Mouse (Mus musculus): Measurements from ENCODE around the gene Yif1a. TPM values are rescaled to one million over a fixed set of nuclear protein-coding genes. Genes with fewer than 3 reads are reported as not detected.

The Yif1a gene
- polyA plus RNA-seq, 1 experiment from 2014 or later, result 105 TPM

- Histone ChIP-seq H3K9me3 (ENCODE audit: low read length) (no peaks in the 10 kb centered on the region), H3K27ac (ENCODE audit: low read length) (peak overlapping the region; percentile 57), H3K4me2 (replicated peaks; ENCODE audit: low read depth, low read length) (peak overlapping the region; percentile 70), H3K4me3 (ENCODE audit: low read depth, low read length) (peak overlapping the region; percentile 41), H3K9ac (replicated peaks; ENCODE audit: low read depth) (no peak overlapping the region), H3K36me3 (ENCODE audit: insufficient read depth, low read length) (no peaks in the 10 kb centered on the region), H3K4me1 (ENCODE audit: insufficient read depth, low read depth, low read length) (peaks cover 14% of the 10 kb centered on the region; the same call in 1 of the 2 replicates), H3K27me3 (replicated peaks; ENCODE audit: insufficient read depth, low read length) (0 out of 2 replicates have a peak, but pooled peaks cover 11% of the 10 kb centered on the region)
- 8% methylated on average over 15 of the region's 15 CpGs for WGBS
- DNase-seq (ENCODE audit: low spot score) (peak; percentile 20), ATAC-seq (peak; percentile 8; the same call in 1 of the 2 replicates)
- TF ChIP-seq CTCF (IDR thresholded peaks at IDR 0.05), result no peak
- TF ChIP-seq EP300 (IDR thresholded peaks at IDR 0.05), result no peak
Observed at GRCm38 (mm10) chr19:5067040-5067799, 21.1 kb upstream of the Yif1a start.

- peak; percentile 67 for ATAC-seq
- peak within 1 kb of the TSS; percentile 41 for H3K4me3 ChIP-seq (ENCODE audit: low read depth, low read length)
- DNase-seq (ENCODE audit: low spot score), result peak; percentile 77
- H3K27ac ChIP-seq (ENCODE audit: low read length), result peak within 1 kb of the TSS; percentile 57
- 0 out of 2 replicates have a peak, but pooled peaks cover 11% of the 10 kb centered on the region for H3K27me3 ChIP-seq (replicated peaks; ENCODE audit: insufficient read depth, low read length)
- peaks cover 14% of the 10 kb centered on the region; the same call in 1 of the 2 replicates for H3K4me1 ChIP-seq (ENCODE audit: insufficient read depth, low read depth, low read length)
- TF ChIP-seq CTCF (IDR thresholded peaks at IDR 0.05), result no peak
- TF ChIP-seq EP300 (IDR thresholded peaks at IDR 0.05), result no peak
- WGBS, result under 1% methylated on average over 39 of the region's 56 CpGs
- no peaks in the 10 kb centered on the region for H3K9me3 ChIP-seq (ENCODE audit: low read length)
- no peaks in the 10 kb centered on the region for H3K36me3 ChIP-seq (ENCODE audit: insufficient read depth, low read length)
- peak within 1 kb of the TSS; percentile 6 for H3K9ac ChIP-seq (replicated peaks; ENCODE audit: low read depth)
- H3K4me2 ChIP-seq (replicated peaks; ENCODE audit: low read depth, low read length), result peak within 1 kb of the TSS; percentile 70
Observed at GRCm38 (mm10) chr19:5067867-5068569, 20.3 kb upstream of the Yif1a start, which contains the start of gene Cd248. Cd248 (plus strand) TSS chr19:5068078.

- ATAC-seq, result no peak
- H3K9ac ChIP-seq (replicated peaks; ENCODE audit: low read depth), result peak overlapping the region; percentile 6
- H3K4me1 ChIP-seq (ENCODE audit: insufficient read depth, low read depth, low read length), result peaks cover 14% of the 10 kb centered on the region; the same call in 1 of the 2 replicates
- H3K9me3 ChIP-seq (ENCODE audit: low read length), result no peaks in the 10 kb centered on the region
- WGBS, result 33% methylated on average over 21 of the region's 21 CpGs
- 0 out of 2 replicates have a peak, but pooled peaks cover 11% of the 10 kb centered on the region for H3K27me3 ChIP-seq (replicated peaks; ENCODE audit: insufficient read depth, low read length)
- H3K4me2 ChIP-seq (replicated peaks; ENCODE audit: low read depth, low read length), result peak overlapping the region; percentile 70
- DNase-seq (ENCODE audit: low spot score), result no peak
- no peak overlapping the region for H3K27ac ChIP-seq (ENCODE audit: low read length)
- H3K36me3 ChIP-seq (ENCODE audit: insufficient read depth, low read length), result no peaks in the 10 kb centered on the region
- peak overlapping the region; percentile 41 for H3K4me3 ChIP-seq (ENCODE audit: low read depth, low read length)
- TF ChIP-seq EP300 (IDR thresholded peaks at IDR 0.05) (no peak), CTCF (IDR thresholded peaks at IDR 0.05) (no peak; the same call in 1 of the 2 replicates)
Observed at GRCm38 (mm10) chr19:5068570-5069234, 19.6 kb upstream of the Yif1a start.

- no peak overlapping the region for H3K9ac ChIP-seq (replicated peaks; ENCODE audit: low read depth)
- no peak overlapping the region for H3K27ac ChIP-seq (ENCODE audit: low read length)
- WGBS, result 62% methylated on average over 5 of the region's 5 CpGs
Observed at GRCm38 (mm10) chr19:5069486-5069885, 18.9 kb upstream of the Yif1a start.

GRCm38 (mm10) chr19:5069978-5070377 lies 18.4 kb upstream of the Yif1a start:
- H3K36me3 ChIP-seq (ENCODE audit: insufficient read depth, low read length), result no peaks in the 10 kb centered on the region
- H3K9ac ChIP-seq (replicated peaks; ENCODE audit: low read depth), result no peak overlapping the region
- H3K9me3 ChIP-seq (ENCODE audit: low read length), result no peaks in the 10 kb centered on the region
- H3K4me1 ChIP-seq (ENCODE audit: insufficient read depth, low read depth, low read length), result peaks cover 14% of the 10 kb centered on the region; the same call in 1 of the 2 replicates
- WGBS, result 67% methylated on average over 7 of the region's 7 CpGs
- DNase-seq (ENCODE audit: low spot score), result no peak
- no peak for ATAC-seq
- no peak overlapping the region; the same call in 1 of the 2 replicates for H3K4me3 ChIP-seq (ENCODE audit: low read depth, low read length)
- H3K27ac ChIP-seq (ENCODE audit: low read length), result no peak overlapping the region
- H3K27me3 ChIP-seq (replicated peaks; ENCODE audit: insufficient read depth, low read length), result 0 out of 2 replicates have a peak, but pooled peaks cover 11% of the 10 kb centered on the region
- H3K4me2 ChIP-seq (replicated peaks; ENCODE audit: low read depth, low read length), result peak overlapping the region; percentile 70; the same call in 1 of the 2 replicates
- TF ChIP-seq CTCF (IDR thresholded peaks at IDR 0.05) (no peak), EP300 (IDR thresholded peaks at IDR 0.05) (no peak)

More at GRCm38 (mm10) chr19:5069486-5069885, 18.9 kb upstream of the Yif1a start:
- no peak for ATAC-seq
- no peaks in the 10 kb centered on the region for H3K36me3 ChIP-seq (ENCODE audit: insufficient read depth, low read length)
- no peak overlapping the region for H3K4me3 ChIP-seq (ENCODE audit: low read depth, low read length)
- H3K4me2 ChIP-seq (replicated peaks; ENCODE audit: low read depth, low read length), result peak overlapping the region; percentile 70; the same call in 1 of the 2 replicates
- no peak for DNase-seq (ENCODE audit: low spot score)
- 0 out of 2 replicates have a peak, but pooled peaks cover 11% of the 10 kb centered on the region for H3K27me3 ChIP-seq (replicated peaks; ENCODE audit: insufficient read depth, low read length)
- TF ChIP-seq CTCF (IDR thresholded peaks at IDR 0.05) (no peak), EP300 (IDR thresholded peaks at IDR 0.05) (no peak)
- no peaks in the 10 kb centered on the region for H3K9me3 ChIP-seq (ENCODE audit: low read length)
- peaks cover 14% of the 10 kb centered on the region; the same call in 1 of the 2 replicates for H3K4me1 ChIP-seq (ENCODE audit: insufficient read depth, low read depth, low read length)
